Mouse (Mus musculus): Measurements from ENCODE around the gene Tnfrsf13c. TPM values are rescaled to one million over a fixed set of nuclear protein-coding genes. Genes with fewer than 3 reads are reported as not detected.
A peak's percentile ranks its signal among the peaks of the same experiment; 100 is the strongest.

Gene Tnfrsf13c
- polyA plus RNA-seq, 1 experiment from 2014 or later, result 2.3 TPM

GRCm38 (mm10) chr15:82223251-82223650, 918 bp downstream of the Tnfrsf13c start:
- no peak for TF ChIP-seq EP300 (IDR thresholded peaks at IDR 0.05; ENCODE audit: low read depth)
- no peak for TF ChIP-seq CTCF (IDR thresholded peaks at IDR 0.05; ENCODE audit: low read depth)
- 34% methylated on average over 7 of the region's 7 CpGs for WGBS (ENCODE audit: insufficient replicate concordance)
- ATAC-seq (no peak), DNase-seq (no peak)
- no peak overlapping the region; the same call in 1 of the 2 replicates for H3K9ac ChIP-seq (replicated peaks)
- H3K4me2 ChIP-seq (ENCODE audit: low read depth, low read length), result peak overlapping the region; percentile 79
- peak overlapping the region; percentile 54 for H3K4me3 ChIP-seq (ENCODE audit: low read depth, low read length)
- H3K27me3 ChIP-seq (ENCODE audit: insufficient read depth, low read length), result peaks cover 35% of the 10 kb centered on the region
- H3K36me3 ChIP-seq (replicated peaks; ENCODE audit: insufficient read depth, low read length), result no peaks in the 10 kb centered on the region
- H3K9me3 ChIP-seq (ENCODE audit: low read length), result no peaks in the 10 kb centered on the region
- peaks cover 13% of the 10 kb centered on the region for H3K4me1 ChIP-seq (ENCODE audit: insufficient read depth)
- H3K27ac ChIP-seq (ENCODE audit: low read depth), result no peak overlapping the region

DNA sequence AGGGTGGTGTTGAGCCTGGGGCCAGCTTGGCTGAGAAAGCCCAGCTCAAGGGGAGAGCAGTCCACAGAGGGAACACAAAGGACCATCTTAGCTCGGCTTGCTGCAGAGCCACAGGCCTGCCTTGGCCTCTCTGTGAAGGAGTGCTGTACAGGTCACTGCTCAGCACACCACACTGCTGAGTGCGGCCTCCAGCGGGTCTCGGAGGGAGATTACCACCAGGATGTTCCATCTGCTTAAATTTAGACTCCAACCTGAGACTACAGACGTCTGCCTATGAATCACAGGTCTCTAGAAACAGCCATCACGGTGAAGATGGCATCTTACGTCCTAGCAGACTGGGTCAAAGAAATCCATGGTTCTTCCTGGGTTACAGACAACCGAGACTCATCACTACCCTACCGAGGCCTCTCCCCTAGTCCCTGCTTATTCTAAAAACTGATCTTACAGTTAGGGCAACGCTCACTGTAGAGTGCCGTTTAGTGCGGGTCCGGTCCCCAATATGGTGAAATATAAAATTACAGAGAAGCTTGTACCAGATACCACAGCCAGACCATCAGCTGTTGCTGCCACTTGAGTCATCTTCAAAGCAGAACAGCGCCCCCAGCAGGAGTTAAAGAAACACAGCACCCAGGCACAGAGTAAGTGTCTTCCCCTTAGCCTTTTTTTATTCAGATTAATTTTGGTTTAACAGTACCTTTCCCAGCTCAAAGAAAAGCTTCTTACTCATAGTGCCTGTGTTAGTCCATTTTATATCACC, 2.9 kb downstream of the Tnfrsf13c start:
- Histone ChIP-seq H3K36me3 (replicated peaks; ENCODE audit: insufficient read depth, low read length) (no peaks in the 10 kb centered on the region), H3K4me3 (ENCODE audit: low read depth, low read length) (no peak overlapping the region), H3K27me3 (ENCODE audit: insufficient read depth, low read length) (peaks cover 44% of the 10 kb centered on the region), H3K9me3 (ENCODE audit: low read length) (no peaks in the 10 kb centered on the region), H3K27ac (ENCODE audit: low read depth) (no peak overlapping the region), H3K4me2 (ENCODE audit: low read depth, low read length) (no peak overlapping the region), H3K4me1 (ENCODE audit: insufficient read depth) (peaks cover 13% of the 10 kb centered on the region), H3K9ac (replicated peaks) (no peak overlapping the region)
- no peak for ATAC-seq
- DNase-seq, result no peak
- WGBS (ENCODE audit: insufficient replicate concordance), result 74% methylated on average over 14 of the region's 14 CpGs
- no peak for TF ChIP-seq EP300 (IDR thresholded peaks at IDR 0.05; ENCODE audit: low read depth)
- peak; percentile 41; the same call in 1 of the 2 replicates for TF ChIP-seq CTCF (IDR thresholded peaks at IDR 0.05; ENCODE audit: low read depth)

DNA sequence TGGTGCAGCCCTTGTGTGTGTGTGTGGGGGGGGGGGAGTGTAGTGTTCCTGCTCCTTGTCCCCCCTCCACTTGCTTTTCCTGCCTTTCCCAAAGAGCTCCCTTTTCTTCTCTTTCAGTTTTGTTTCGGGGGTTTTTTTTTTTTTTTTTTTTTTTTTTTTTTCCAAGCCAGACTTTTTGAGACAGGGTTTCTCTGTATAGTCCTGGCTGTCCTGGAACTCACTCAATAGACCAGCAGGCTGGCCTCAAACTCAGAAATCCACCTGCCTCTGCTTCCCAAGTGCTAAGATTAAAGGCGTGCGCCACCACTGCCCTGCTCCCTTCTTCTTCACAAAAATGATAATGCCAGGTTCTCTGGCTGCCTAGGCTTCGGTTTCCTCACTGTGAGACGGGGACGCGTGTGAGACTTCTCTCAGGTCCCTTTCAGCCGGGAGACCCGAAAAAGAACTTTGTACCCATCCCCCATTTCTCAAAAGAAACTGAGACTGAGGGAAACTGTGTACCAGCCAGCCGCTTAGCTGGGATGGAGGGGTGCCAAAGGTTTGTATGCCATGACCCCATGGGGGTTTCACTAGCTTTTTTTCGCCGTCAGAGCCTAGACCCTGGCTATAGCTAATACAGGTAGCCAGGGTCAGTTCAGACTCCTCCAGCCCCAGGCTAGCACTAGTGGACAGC, 4.0 kb downstream of the Tnfrsf13c start:
- DNase-seq (no peak), ATAC-seq (no peak)
- Histone ChIP-seq H3K9ac (replicated peaks) (no peak overlapping the region), H3K27me3 (ENCODE audit: insufficient read depth, low read length) (peaks cover 44% of the 10 kb centered on the region), H3K4me2 (ENCODE audit: low read depth, low read length) (no peak overlapping the region), H3K36me3 (replicated peaks; ENCODE audit: insufficient read depth, low read length) (no peaks in the 10 kb centered on the region), H3K4me1 (ENCODE audit: insufficient read depth) (peaks cover 10% of the 10 kb centered on the region), H3K4me3 (ENCODE audit: low read depth, low read length) (no peak overlapping the region), H3K27ac (ENCODE audit: low read depth) (no peak overlapping the region), H3K9me3 (ENCODE audit: low read length) (no peaks in the 10 kb centered on the region)
- WGBS (ENCODE audit: insufficient replicate concordance), result 71% methylated on average over 11 of the region's 12 CpGs
- no peak for TF ChIP-seq EP300 (IDR thresholded peaks at IDR 0.05; ENCODE audit: low read depth)
- no peak for TF ChIP-seq CTCF (IDR thresholded peaks at IDR 0.05; ENCODE audit: low read depth)

DNA sequence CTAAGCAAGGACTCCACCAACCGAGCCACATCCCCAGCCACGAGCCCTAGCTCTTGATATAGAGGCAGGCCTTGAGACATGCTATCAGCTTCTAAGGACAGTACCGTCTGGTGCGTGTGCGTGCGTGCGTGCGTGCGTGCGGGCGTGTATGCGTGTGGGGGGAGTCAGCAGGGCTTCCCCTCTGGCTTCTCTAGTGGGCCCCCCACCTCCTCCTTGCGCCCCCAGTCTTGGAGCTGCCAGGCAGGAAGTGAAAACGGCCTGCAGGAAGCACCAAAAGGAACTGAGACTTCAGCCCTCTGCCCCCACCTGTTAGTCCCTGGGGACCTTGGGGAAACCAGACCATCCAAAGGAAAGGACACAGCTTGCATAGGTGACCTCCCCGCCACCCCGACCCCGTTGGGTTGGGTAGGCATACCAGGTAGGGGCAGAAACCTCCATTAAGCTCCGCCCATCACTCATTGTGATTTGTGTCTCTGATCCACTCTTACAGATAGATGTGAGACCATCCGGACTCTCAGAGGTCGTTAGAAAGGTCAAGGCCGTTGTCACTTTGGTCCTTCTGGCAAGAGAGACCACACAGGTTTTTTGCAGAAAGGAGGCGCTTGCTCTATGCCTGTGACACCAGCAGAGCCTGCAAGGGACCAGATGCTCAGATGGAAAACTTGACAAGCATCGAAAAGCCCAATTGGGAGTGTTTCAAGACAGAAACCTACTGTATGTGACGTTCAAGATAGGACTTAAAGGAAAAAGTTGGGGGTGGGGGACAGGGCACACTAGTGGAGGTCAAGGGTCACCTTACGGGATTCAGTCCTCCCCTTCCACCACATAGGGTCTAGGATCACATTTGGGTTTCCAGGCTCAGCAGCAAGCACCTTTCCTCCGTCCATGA, 5.1 kb downstream of the Tnfrsf13c start:
- Histone ChIP-seq H3K4me3 (ENCODE audit: low read depth, low read length) (no peak overlapping the region), H3K27ac (ENCODE audit: low read depth) (no peak overlapping the region; the same call in 1 of the 2 replicates), H3K36me3 (replicated peaks; ENCODE audit: insufficient read depth, low read length) (no peaks in the 10 kb centered on the region), H3K27me3 (ENCODE audit: insufficient read depth, low read length) (peaks cover 42% of the 10 kb centered on the region), H3K4me1 (ENCODE audit: insufficient read depth) (peaks cover 1% of the 10 kb centered on the region), H3K9ac (replicated peaks) (no peak overlapping the region), H3K4me2 (ENCODE audit: low read depth, low read length) (peak overlapping the region; percentile 10; the same call in 1 of the 2 replicates), H3K9me3 (ENCODE audit: low read length) (no peaks in the 10 kb centered on the region)
- ATAC-seq (peak; percentile 31; the same call in 1 of the 2 replicates), DNase-seq (peak; percentile 52)
- TF ChIP-seq CTCF (IDR thresholded peaks at IDR 0.05; ENCODE audit: low read depth) (no peak), EP300 (IDR thresholded peaks at IDR 0.05; ENCODE audit: low read depth) (no peak)
- 30% methylated on average over 26 of the region's 26 CpGs for WGBS (ENCODE audit: insufficient replicate concordance)

- no peak overlapping the region for H3K9ac ChIP-seq (replicated peaks)
- peaks cover 40% of the 10 kb centered on the region for H3K27me3 ChIP-seq (ENCODE audit: insufficient read depth, low read length)
- H3K36me3 ChIP-seq (replicated peaks; ENCODE audit: insufficient read depth, low read length), result no peaks in the 10 kb centered on the region
- ATAC-seq (no peak), DNase-seq (no peak)
- TF ChIP-seq EP300 (IDR thresholded peaks at IDR 0.05; ENCODE audit: low read depth) (no peak), CTCF (IDR thresholded peaks at IDR 0.05; ENCODE audit: low read depth) (no peak)
- H3K27ac ChIP-seq (ENCODE audit: low read depth), result no peak overlapping the region
- H3K9me3 ChIP-seq (ENCODE audit: low read length), result no peaks in the 10 kb centered on the region
- no peak overlapping the region for H3K4me2 ChIP-seq (ENCODE audit: low read depth, low read length)
- no peak overlapping the region for H3K4me3 ChIP-seq (ENCODE audit: low read depth, low read length)
- no peaks in the 10 kb centered on the region for H3K4me1 ChIP-seq (ENCODE audit: insufficient read depth)
- 48% methylated on average over 9 of the region's 9 CpGs for WGBS (ENCODE audit: insufficient replicate concordance)
Observed at GRCm38 (mm10) chr15:82217980-82218379, 6.2 kb downstream of the Tnfrsf13c start.
